Mouse (Mus musculus) gastrocnemius, adult 18-20 months (tissue): ENCODE data around the gene Nap1l3. TPM values are rescaled to one million over a fixed set of nuclear protein-coding genes. Genes with fewer than 3 reads are reported as not detected.

Experiments used
- DNase-seq: peaks from one replicate; pipeline ENCODE4 v3.0.0; 2021; ENCODE audit warnings: low spot score
- long read RNA-seq, 2 experiments: library from polyadenylated mRNA; stranded (forward); transcript quantifications; one replicate each; pipeline ENCODE4 v2.0.0; 2021
- total RNA-seq, 2 experiments: library from RNA; stranded (reverse); gene quantifications; 2 replicates each; pipeline ENCODE4 v1.2.3; 2021

Gene Nap1l3
- total RNA-seq, result 1 to 10 TPM in 1 of 2 experiments, under 1 TPM in 1; 0.17 to 1.0 TPM
- long read RNA-seq, experiment 1, partial matches to known transcripts, result 0 of 1 reads
- long read RNA-seq, experiment 1, other reads (novel, unspliced or antisense), result 0 of 1 reads
- long read RNA-seq, experiment 2, partial matches to known transcripts, result 0 of 1 reads
- long read RNA-seq, experiment 2, other reads (novel, unspliced or antisense), result 0 of 1 reads

DNA sequence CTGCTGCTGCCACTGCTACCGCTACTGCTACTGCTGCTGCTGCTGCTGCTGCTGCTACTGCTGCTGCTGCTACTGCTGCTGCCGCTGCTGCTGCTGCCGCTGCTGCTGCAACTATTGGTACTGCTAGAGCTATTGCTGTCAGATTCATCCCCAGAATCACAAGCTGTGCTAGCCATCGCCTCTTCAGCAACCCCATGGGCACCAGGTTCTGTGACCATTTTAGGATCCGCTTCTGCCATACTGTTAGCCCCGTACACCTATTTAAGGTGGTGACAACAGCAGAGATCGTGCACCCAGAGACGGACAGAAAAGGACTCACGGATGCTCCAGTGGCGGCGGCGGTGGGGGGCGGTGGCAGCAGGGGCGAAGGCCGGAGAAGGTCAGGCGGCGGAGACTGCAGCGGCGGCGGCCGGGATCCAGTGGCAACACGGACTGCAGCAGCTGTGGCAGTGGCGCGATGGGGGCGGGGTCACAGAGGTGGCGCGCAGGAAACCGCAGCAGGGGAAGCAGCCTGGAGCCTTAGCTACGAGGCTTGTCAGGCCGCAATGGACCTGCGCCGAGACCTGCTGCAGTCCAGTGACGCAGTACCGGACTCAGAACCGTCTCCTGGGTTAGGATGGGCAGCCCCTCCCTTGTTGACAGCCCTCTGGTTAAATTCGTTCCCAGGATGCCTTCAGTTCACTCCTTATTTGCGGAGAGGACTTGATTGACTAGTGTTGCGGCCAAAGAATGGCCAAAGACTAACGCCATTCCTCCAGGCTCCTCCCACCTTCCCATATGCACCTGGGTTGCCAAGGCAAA is at the start of gene Nap1l3:
TSS of gene Nap1l3 (minus strand) at position 621 of the 801 bp plus-strand sequence.
- peak; percentile 39 for DNase-seq

DNA sequence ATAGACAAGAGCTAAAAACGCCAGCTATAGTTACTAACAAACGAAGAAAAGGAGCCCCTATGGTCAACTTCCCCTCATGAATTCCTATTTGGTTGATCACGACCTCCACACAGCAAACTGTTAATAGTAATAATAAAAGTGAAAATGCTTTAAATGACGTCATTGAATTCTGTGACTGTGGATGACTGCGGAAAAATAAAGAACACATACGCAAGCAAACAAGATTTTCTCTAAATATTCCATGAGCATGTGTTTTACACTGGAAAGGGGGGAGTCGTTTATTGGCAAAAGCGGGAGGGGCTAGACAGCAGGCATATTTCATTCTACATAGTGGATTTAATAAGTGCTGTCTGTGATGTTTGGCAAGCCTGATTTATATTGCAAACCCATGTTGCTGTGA is 451 bp upstream of the Nap1l3 start:
- DNase-seq, result no peak
